Comparison of ENCODE assay signal across 18 mouse cellular contexts in genomic region chr17:56258269-56258668, GRCm38 (mm10). TPM values are rescaled to one million over a fixed set of nuclear protein-coding genes. Genes with fewer than 3 reads are reported as not detected.
A peak's percentile ranks its signal among the peaks of the same experiment; 100 is the strongest.
DNase-seq lines count a peak whose midpoint lies in the region; ATAC-seq and TF ChIP-seq lines count a peak whose summit lies in the region.
"Not testable (repeated sequence)": the region's sequence is repeated elsewhere in the genome, so short reads cannot be mapped to it uniquely, and the experiment has no call there.
"Had no signal": no experiment of that assay in that cellular context is flagged by ENCODE, and none has a peak within 500 bp of the region (broad histone marks: within the 10 kb centered on the region; RNA-seq: fewer than 3 reads in every experiment).

No protein-coding gene starts in this region.

- H3K27ac ChIP-seq in CH12.LX (ENCODE audit: insufficient read depth, low read depth), result peak overlapping the region; percentile 77
- H3K27ac ChIP-seq in cortical plate, adult 2 months (ENCODE audit: insufficient read depth, low read length); forebrain, embryonic 15.5 days (replicated peaks); heart, embryonic 15.5 days; intestine, embryonic 15.5 days; limb, embryonic 13.5 days; lung, embryonic 15.5 days; neural tube, embryonic 15.5 days (replicated peaks): not testable (repeated sequence)

- not testable (repeated sequence) for ATAC-seq in forebrain, embryonic 15.5 days (replicated peaks); heart, embryonic 15.5 days (replicated peaks; ENCODE audit: insufficient number of reproducible peaks, insufficient read depth, low FRiP score, low read depth); intestine, embryonic 15.5 days; limb, embryonic 13.5 days (ENCODE audit: low FRiP score, low read depth); lung, embryonic 15.5 days (ENCODE audit: borderline replicate concordance, extremely low read depth, low FRiP score, low TSS enrichment); neural tube, embryonic 15.5 days (ENCODE audit: low FRiP score)

- peaks cover 31 to 49% of the 10 kb centered on the region in 2 experiments for H3K36me3 ChIP-seq in CH12.LX (replicated peaks in 1 of 2; ENCODE audit: control insufficient read depth in 1 of 2, insufficient read depth in 1 of 2, low read length in 1 of 2)
- H3K36me3 ChIP-seq in forebrain, embryonic 15.5 days, result peaks cover 51% of the 10 kb centered on the region
- H3K36me3 ChIP-seq in heart, embryonic 15.5 days, result peaks cover 30% of the 10 kb centered on the region
- peaks cover 22% of the 10 kb centered on the region for H3K36me3 ChIP-seq in intestine, embryonic 15.5 days
- peaks cover 53% of the 10 kb centered on the region for H3K36me3 ChIP-seq in limb, embryonic 13.5 days
- peaks cover 42% of the 10 kb centered on the region for H3K36me3 ChIP-seq in lung, embryonic 15.5 days
- peaks cover 44% of the 10 kb centered on the region for H3K36me3 ChIP-seq in neural tube, embryonic 15.5 days

- not testable (repeated sequence) for H3K9me3 ChIP-seq in CH12.LX (replicated peaks; ENCODE audit: low read length); forebrain, embryonic 15.5 days; heart, embryonic 15.5 days (replicated peaks); intestine, embryonic 15.5 days; limb, embryonic 13.5 days; lung, embryonic 15.5 days; neural tube, embryonic 15.5 days (replicated peaks)

- peaks cover 17 to 45% of the 10 kb centered on the region in 2 experiments for H3K4me1 ChIP-seq in CH12.LX (ENCODE audit: control insufficient read depth in 1 of 2, insufficient read depth in 2 of 2)
- peaks cover 15% of the 10 kb centered on the region for H3K4me1 ChIP-seq in cortical plate, adult 2 months (ENCODE audit: control insufficient read depth, insufficient read depth, low read length)
- H3K4me1 ChIP-seq in forebrain, embryonic 15.5 days, result peaks cover 67% of the 10 kb centered on the region
- H3K4me1 ChIP-seq in heart, embryonic 15.5 days (replicated peaks), result peaks cover 66% of the 10 kb centered on the region
- peaks cover 39% of the 10 kb centered on the region for H3K4me1 ChIP-seq in intestine, embryonic 15.5 days (replicated peaks)
- H3K4me1 ChIP-seq in limb, embryonic 13.5 days, result peaks cover 50% of the 10 kb centered on the region
- peaks cover 48% of the 10 kb centered on the region for H3K4me1 ChIP-seq in lung, embryonic 15.5 days
- H3K4me1 ChIP-seq in neural tube, embryonic 15.5 days, result peaks cover 73% of the 10 kb centered on the region

- in situ Hi-C loops in CH12.LX (cut with MboI; ENCODE audit: low pct_ligation_motif_present, low pct_unique_long_range_greater_than_20kb, low sequenced_read_pairs), result loop anchor here (5.0 kb wide), 1 partner anchor 56 kb away; no protein-coding TSS in a partner anchor

- dilution Hi-C loops in CH12.LX (cut with MboI; ENCODE audit: extremely low pct_ligation_motif_present, extremely low pct_unique_long_range_greater_than_20kb, low sequenced_read_pairs), result not testable (repeated sequence)

- H3K4me3 ChIP-seq in CH12.LX (replicated peaks in 1 of 3; ENCODE audit: low read depth in 2 of 3, low read length in 2 of 3, poor library complexity in 1 of 3), result peak overlapping the region; percentile 48 to 98 (median 54)
- H3K4me3 ChIP-seq in cortical plate, adult 2 months (ENCODE audit: insufficient read depth, low read length), result peak overlapping the region; percentile 15; the same call in 1 of the 2 replicates
- peak overlapping the region; percentile 59; the same call in 1 of the 2 replicates for H3K4me3 ChIP-seq in forebrain, embryonic 15.5 days
- peak overlapping the region; percentile 70 for H3K4me3 ChIP-seq in heart, embryonic 15.5 days
- peak overlapping the region; percentile 69; the same call in 1 of the 2 replicates for H3K4me3 ChIP-seq in intestine, embryonic 15.5 days (replicated peaks)
- 0 out of 2 replicates have a peak overlapping the region, but pooled peaks have one; percentile 5 for H3K4me3 ChIP-seq in limb, embryonic 13.5 days
- peak overlapping the region; percentile 72 for H3K4me3 ChIP-seq in lung, embryonic 15.5 days
- peak overlapping the region; percentile 65; the same call in 1 of the 2 replicates for H3K4me3 ChIP-seq in neural tube, embryonic 15.5 days (replicated peaks)

- TF ChIP-seq RAD21 in CH12.LX (IDR thresholded peaks at IDR 0.05; ENCODE audit: low read depth, low read length), result not testable (repeated sequence)

- H3K9ac ChIP-seq in CH12.LX (ENCODE audit: insufficient read depth, low read depth), result peak overlapping the region; percentile 84
- H3K9ac ChIP-seq in forebrain, embryonic 15.5 days (replicated peaks); heart, embryonic 15.5 days; intestine, embryonic 15.5 days; limb, embryonic 13.5 days; lung, embryonic 15.5 days; neural tube, embryonic 15.5 days (replicated peaks): not testable (repeated sequence)

- peak overlapping the region; percentile 95 for H3K4me2 ChIP-seq in CH12.LX (ENCODE audit: insufficient read depth, low read depth, poor library complexity, severe bottlenecking)
- H3K4me2 ChIP-seq in forebrain, embryonic 15.5 days (replicated peaks), result peak overlapping the region; percentile 98
- peak overlapping the region; percentile 94 for H3K4me2 ChIP-seq in heart, embryonic 15.5 days
- H3K4me2 ChIP-seq in intestine, embryonic 15.5 days (replicated peaks), result peak overlapping the region; percentile 96
- H3K4me2 ChIP-seq in limb, embryonic 13.5 days (replicated peaks), result peak overlapping the region; percentile 98; the same call in 1 of the 2 replicates
- H3K4me2 ChIP-seq in lung, embryonic 15.5 days, result peak overlapping the region; percentile 96; the same call in 1 of the 2 replicates
- peak overlapping the region; percentile 92 for H3K4me2 ChIP-seq in neural tube, embryonic 15.5 days

- DNase-seq in CH12.LX (ENCODE audit: extremely low read depth), result not testable (repeated sequence)

- 94% methylated on average over 19 of the region's 19 CpGs for WGBS in forebrain, embryonic 15.5 days
- WGBS in heart, embryonic 15.5 days, result 91% methylated on average over 19 of the region's 19 CpGs
- 90% methylated on average over 19 of the region's 19 CpGs for WGBS in intestine, embryonic 15.5 days
- WGBS in limb, embryonic 13.5 days, result 94% methylated on average over 19 of the region's 19 CpGs
- 88% methylated on average over 19 of the region's 19 CpGs for WGBS in lung, embryonic 15.5 days
- 96% methylated on average over 19 of the region's 19 CpGs for WGBS in neural tube, embryonic 15.5 days

- H3K79me2 ChIP-seq in CH12.LX (replicated peaks; ENCODE audit: control insufficient read depth, extremely low read depth, insufficient read depth, poor library complexity, severe bottlenecking), result peaks cover 61% of the 10 kb centered on the region

- TF ChIP-seq CTCF in CH12.LX (conservative IDR thresholded peaks at IDR 0.05 in 1 of 2, IDR thresholded peaks at IDR 0.05 in 1 of 2; ENCODE audit: low read depth in 2 of 2, low read length in 2 of 2), result peak in 1 of 2 experiments; percentile 39; a peak in 2 of 4 replicates
- TF ChIP-seq CTCF in cortical plate, adult 2 months (IDR thresholded peaks at IDR 0.05; ENCODE audit: extremely low read depth, insufficient read depth, low read length), result not testable (repeated sequence)

- TF ChIP-seq EP300 in CH12.LX (IDR thresholded peaks at IDR 0.05; ENCODE audit: low read length), result not testable (repeated sequence)

- H3K27me3 ChIP-seq in CH12.LX (replicated peaks); forebrain, embryonic 15.5 days; heart, embryonic 15.5 days; intestine, embryonic 15.5 days (replicated peaks); limb, embryonic 13.5 days; lung, embryonic 15.5 days; neural tube, embryonic 15.5 days (replicated peaks): not testable (repeated sequence)

- TF ChIP-seq POLR2A in CH12.LX (IDR thresholded peaks at IDR 0.05; ENCODE audit: low read depth, low read length); cortical plate, adult 2 months (IDR thresholded peaks at IDR 0.05; ENCODE audit: extremely low read depth, insufficient read depth, low read length): not testable (repeated sequence)

RNA-seq across cellular contexts. Expression of gene Fem1a, which starts 1.7 kb away (rescaled TPM):
- 26.0 and 28.0 TPM in 2 replicates for total RNA-seq in CH12.LX (2012; rRNA removed)
- total RNA-seq in CH12.LX (2014; rRNA removed), result 14.9 and 17.5 TPM in 2 replicates
- polyA plus RNA-seq in CH12.LX (2012; ENCODE audit: insufficient read length, low read depth), result 14.7 and 16.6 TPM in 2 replicates
- 23.3 and 24.1 TPM in 2 replicates for polyA plus RNA-seq in cortical plate, adult 2 months (2012; rRNA removed)
- 21.4 and 22.9 TPM in 2 replicates for polyA plus RNA-seq in forebrain, embryonic 15.5 days (2015; fragmentation: Nextera tagmentation; extraction: Ambion mirVana)
- 19.4 and 22.5 TPM in 2 replicates for polyA plus RNA-seq in heart, embryonic 15.5 days (2015; fragmentation: Nextera tagmentation; extraction: Ambion mirVana)
- 12.5 and 12.8 TPM in 2 replicates for polyA plus RNA-seq in intestine, embryonic 15.5 days (2015; fragmentation: Nextera tagmentation; extraction: Ambion mirVana)
- polyA plus RNA-seq in limb, embryonic 13.5 days (2015; fragmentation: Nextera tagmentation; extraction: Ambion mirVana), result 12.3 and 13.7 TPM in 2 replicates
- polyA plus RNA-seq in lung, embryonic 15.5 days (2015; fragmentation: Nextera tagmentation; extraction: Ambion mirVana), result 11.7 and 13.3 TPM in 2 replicates
- 16.2 and 16.9 TPM in 2 replicates for polyA plus RNA-seq in neural tube, embryonic 15.5 days (2015; fragmentation: Nextera tagmentation; extraction: Ambion mirVana)

RNA-seq across cellular contexts. Expression of gene Ticam1, which starts 18.3 kb away (rescaled TPM):
- total RNA-seq in CH12.LX (2012; rRNA removed) (15.9 and 17.6 TPM in 2 replicates), CH12.LX (2014; rRNA removed) (4.5 and 6.4 TPM in 2 replicates)
- polyA plus RNA-seq in CH12.LX (2012; ENCODE audit: insufficient read length, low read depth), result 14.6 and 18.6 TPM in 2 replicates
- polyA plus RNA-seq in cortical plate, adult 2 months (2012; rRNA removed), result 4.2 and 4.8 TPM in 2 replicates
- polyA plus RNA-seq in forebrain, embryonic 15.5 days (2015; fragmentation: Nextera tagmentation; extraction: Ambion mirVana), result 1.3 and 1.7 TPM in 2 replicates
- 6.9 and 8.3 TPM in 2 replicates for polyA plus RNA-seq in heart, embryonic 15.5 days (2015; fragmentation: Nextera tagmentation; extraction: Ambion mirVana)
- polyA plus RNA-seq in intestine, embryonic 15.5 days (2015; fragmentation: Nextera tagmentation; extraction: Ambion mirVana), result 11.3 and 13.3 TPM in 2 replicates
- 4.4 and 4.6 TPM in 2 replicates for polyA plus RNA-seq in limb, embryonic 13.5 days (2015; fragmentation: Nextera tagmentation; extraction: Ambion mirVana)
- polyA plus RNA-seq in lung, embryonic 15.5 days (2015; fragmentation: Nextera tagmentation; extraction: Ambion mirVana), result 4.2 and 4.6 TPM in 2 replicates
- 1.2 and 2.9 TPM in 2 replicates for polyA plus RNA-seq in neural tube, embryonic 15.5 days (2015; fragmentation: Nextera tagmentation; extraction: Ambion mirVana)

RNA-seq across cellular contexts. Expression of gene Plin3, which starts 34.4 kb away (rescaled TPM):
- total RNA-seq in CH12.LX (2012; rRNA removed) (18.8 and 23.3 TPM in 2 replicates), CH12.LX (2014; rRNA removed) (17.0 and 17.3 TPM in 2 replicates)
- 17.9 and 18.5 TPM in 2 replicates for polyA plus RNA-seq in CH12.LX (2012; ENCODE audit: insufficient read length, low read depth)
- polyA plus RNA-seq in cortical plate, adult 2 months (2012; rRNA removed), result 8.4 and 10.1 TPM in 2 replicates
- polyA plus RNA-seq in forebrain, embryonic 15.5 days (2015; fragmentation: Nextera tagmentation; extraction: Ambion mirVana), result 10.9 and 13.6 TPM in 2 replicates
- polyA plus RNA-seq in heart, embryonic 15.5 days (2015; fragmentation: Nextera tagmentation; extraction: Ambion mirVana), result 61.1 and 78.3 TPM in 2 replicates
- polyA plus RNA-seq in intestine, embryonic 15.5 days (2015; fragmentation: Nextera tagmentation; extraction: Ambion mirVana), result 153 and 195 TPM in 2 replicates
- 78.1 and 80.4 TPM in 2 replicates for polyA plus RNA-seq in limb, embryonic 13.5 days (2015; fragmentation: Nextera tagmentation; extraction: Ambion mirVana)
- 82.4 and 82.5 TPM in 2 replicates for polyA plus RNA-seq in lung, embryonic 15.5 days (2015; fragmentation: Nextera tagmentation; extraction: Ambion mirVana)
- 13.2 and 28.7 TPM in 2 replicates for polyA plus RNA-seq in neural tube, embryonic 15.5 days (2015; fragmentation: Nextera tagmentation; extraction: Ambion mirVana)

RNA-seq across cellular contexts. Expression of gene Dpp9, which starts 39.6 kb away (rescaled TPM):
- total RNA-seq in CH12.LX (2012; rRNA removed), result 23.0 and 23.5 TPM in 2 replicates
- total RNA-seq in CH12.LX (2014; rRNA removed), result 13.5 and 13.8 TPM in 2 replicates
- 34.9 and 37.9 TPM in 2 replicates for polyA plus RNA-seq in CH12.LX (2012; ENCODE audit: insufficient read length, low read depth)
- polyA plus RNA-seq in cortical plate, adult 2 months (2012; rRNA removed), result 51.2 and 52.0 TPM in 2 replicates
- 30.7 and 31.2 TPM in 2 replicates for polyA plus RNA-seq in forebrain, embryonic 15.5 days (2015; fragmentation: Nextera tagmentation; extraction: Ambion mirVana)
- 19.7 and 25.7 TPM in 2 replicates for polyA plus RNA-seq in heart, embryonic 15.5 days (2015; fragmentation: Nextera tagmentation; extraction: Ambion mirVana)
- polyA plus RNA-seq in intestine, embryonic 15.5 days (2015; fragmentation: Nextera tagmentation; extraction: Ambion mirVana), result 32.8 and 35.0 TPM in 2 replicates
- polyA plus RNA-seq in limb, embryonic 13.5 days (2015; fragmentation: Nextera tagmentation; extraction: Ambion mirVana), result 34.9 and 39.8 TPM in 2 replicates
- 37.1 and 37.6 TPM in 2 replicates for polyA plus RNA-seq in lung, embryonic 15.5 days (2015; fragmentation: Nextera tagmentation; extraction: Ambion mirVana)
- polyA plus RNA-seq in neural tube, embryonic 15.5 days (2015; fragmentation: Nextera tagmentation; extraction: Ambion mirVana), result 22.4 and 27.2 TPM in 2 replicates

RNA-seq across cellular contexts. Expression of gene Arrdc5, which starts 41.8 kb away (rescaled TPM):
- total RNA-seq in CH12.LX (2012; rRNA removed), result not detected in 2 replicates
- not detected in 2 replicates for total RNA-seq in CH12.LX (2014; rRNA removed)
- 0.23 TPM in 1 of 2 replicates, not detected in the other for polyA plus RNA-seq in CH12.LX (2012; ENCODE audit: insufficient read length, low read depth)
- polyA plus RNA-seq in cortical plate, adult 2 months (2012; rRNA removed), result not detected in 2 replicates
- not detected in 2 replicates for polyA plus RNA-seq in forebrain, embryonic 15.5 days (2015; fragmentation: Nextera tagmentation; extraction: Ambion mirVana)
- polyA plus RNA-seq in heart, embryonic 15.5 days (2015; fragmentation: Nextera tagmentation; extraction: Ambion mirVana), result 0.13 TPM in 1 of 2 replicates, not detected in the other
- not detected in 2 replicates for polyA plus RNA-seq in intestine, embryonic 15.5 days (2015; fragmentation: Nextera tagmentation; extraction: Ambion mirVana)
- not detected in 2 replicates for polyA plus RNA-seq in limb, embryonic 13.5 days (2015; fragmentation: Nextera tagmentation; extraction: Ambion mirVana)
- polyA plus RNA-seq in lung, embryonic 15.5 days (2015; fragmentation: Nextera tagmentation; extraction: Ambion mirVana), result not detected in 2 replicates
- polyA plus RNA-seq in neural tube, embryonic 15.5 days (2015; fragmentation: Nextera tagmentation; extraction: Ambion mirVana), result 0.34 TPM in 1 of 2 replicates, not detected in the other
- total RNA-seq: adrenal gland, postnatal 10 days; gastrocnemius, postnatal 10 days; heart, postnatal 10 days; layer of hippocampus, postnatal 36 days had no signal
- polyA plus RNA-seq: forebrain, embryonic 16.5 days; intestine, embryonic 14.5 days; limb, embryonic 10.5 days; midbrain, embryonic 10.5 days; neural tube, embryonic 11.5 days; stomach, embryonic 16.5 days had no signal

Comparison
In these comparisons a context has a peak if more than half of its experiments do, and no peak if none do; other contexts are left out.
1. H3K4me3 ChIP-seq: peak in every context shown above with its lines; median percentile 72 in lung, embryonic 15.5 days; 70 in heart, embryonic 15.5 days; 69 in intestine, embryonic 15.5 days; 65 in neural tube, embryonic 15.5 days; 59 in forebrain, embryonic 15.5 days; 54 in CH12.LX; 15 in cortical plate, adult 2 months; 5 in limb, embryonic 13.5 days.